Mouse (Mus musculus): ENCODE results near the gene Tmem163. TPM values are rescaled to one million over a fixed set of nuclear protein-coding genes. Genes with fewer than 3 reads are reported as not detected.

Gene Tmem163
- polyA plus RNA-seq, 1 experiment = 1.0 TPM

- Histone ChIP-seq H3K36me3 (ENCODE audit: control insufficient read depth, insufficient read depth, low read length) (peaks cover 30% of the 10 kb centered on the region), H3K4me3 (ENCODE audit: low read depth, low read length) (no peak overlapping the region), H3K27ac (ENCODE audit: insufficient read depth, low read depth, low read length) (no peak overlapping the region), H3K27me3 (ENCODE audit: control insufficient read depth, insufficient read depth, low read length) (no peaks in the 10 kb centered on the region), H3K4me1 (ENCODE audit: control insufficient read depth, insufficient read depth, insufficient read length, low read length) (peaks cover 3% of the 10 kb centered on the region; the same call in 1 of the 2 replicates)
- TF ChIP-seq CTCF (IDR thresholded peaks at IDR 0.05; ENCODE audit: extremely low read depth, insufficient read length, insufficient replicate concordance, low read depth, low read length) (no peak), POLR2A (IDR thresholded peaks at IDR 0.05; ENCODE audit: low read depth, low read length) (no peak)
- WGBS = 86% methylated on average over 7 of the region's 7 CpGs
Measured at GRCm38 (mm10) chr1:127459576-127459975, 219.8 kb downstream of the Tmem163 start.

- 15% methylated on average over 6 of the region's 6 CpGs for WGBS
- no peak overlapping the region for H3K4me3 ChIP-seq (ENCODE audit: low read depth, low read length)
Measured at GRCm38 (mm10) chr1:127459015-127459451, 220.3 kb downstream of the Tmem163 start.

GRCm38 (mm10) chr1:127453397-127453796 is 226.0 kb downstream of the Tmem163 start:
- Histone ChIP-seq H3K27me3 (ENCODE audit: control insufficient read depth, insufficient read depth, low read length) (no peaks in the 10 kb centered on the region), H3K36me3 (ENCODE audit: control insufficient read depth, insufficient read depth, low read length) (peaks cover 29% of the 10 kb centered on the region), H3K4me3 (ENCODE audit: low read depth, low read length) (no peak overlapping the region), H3K4me1 (ENCODE audit: control insufficient read depth, insufficient read depth, insufficient read length, low read length) (peaks cover 3% of the 10 kb centered on the region; the same call in 1 of the 2 replicates), H3K27ac (ENCODE audit: insufficient read depth, low read depth, low read length) (no peak overlapping the region)
- 91% methylated on average over 6 of the region's 6 CpGs for WGBS
- no peak for TF ChIP-seq CTCF (IDR thresholded peaks at IDR 0.05; ENCODE audit: extremely low read depth, insufficient read length, insufficient replicate concordance, low read depth, low read length)
- TF ChIP-seq POLR2A (IDR thresholded peaks at IDR 0.05; ENCODE audit: low read depth, low read length) = no peak

More at GRCm38 (mm10) chr1:127459015-127459451, 220.3 kb downstream of the Tmem163 start:
- H3K27me3 ChIP-seq (ENCODE audit: control insufficient read depth, insufficient read depth, low read length) = no peaks in the 10 kb centered on the region
- TF ChIP-seq POLR2A (IDR thresholded peaks at IDR 0.05; ENCODE audit: low read depth, low read length) = no peak
- peak; percentile 71; the same call in 1 of the 2 replicates for TF ChIP-seq CTCF (IDR thresholded peaks at IDR 0.05; ENCODE audit: extremely low read depth, insufficient read length, insufficient replicate concordance, low read depth, low read length)
- peaks cover 30% of the 10 kb centered on the region for H3K36me3 ChIP-seq (ENCODE audit: control insufficient read depth, insufficient read depth, low read length)
- peaks cover 3% of the 10 kb centered on the region; the same call in 1 of the 2 replicates for H3K4me1 ChIP-seq (ENCODE audit: control insufficient read depth, insufficient read depth, insufficient read length, low read length)
- H3K27ac ChIP-seq (ENCODE audit: insufficient read depth, low read depth, low read length) = no peak overlapping the region

- H3K36me3 ChIP-seq (ENCODE audit: control insufficient read depth, insufficient read depth, low read length) = peaks cover 35% of the 10 kb centered on the region
- no peak overlapping the region for H3K27ac ChIP-seq (ENCODE audit: insufficient read depth, low read depth, low read length)
- 66% methylated on average over 5 of the region's 5 CpGs for WGBS
- H3K27me3 ChIP-seq (ENCODE audit: control insufficient read depth, insufficient read depth, low read length) = no peaks in the 10 kb centered on the region
- H3K4me1 ChIP-seq (ENCODE audit: control insufficient read depth, insufficient read depth, insufficient read length, low read length) = no peaks in the 10 kb centered on the region
- no peak for TF ChIP-seq CTCF (IDR thresholded peaks at IDR 0.05; ENCODE audit: extremely low read depth, insufficient read length, insufficient replicate concordance, low read depth, low read length)
- TF ChIP-seq POLR2A (IDR thresholded peaks at IDR 0.05; ENCODE audit: low read depth, low read length) = no peak
- no peak overlapping the region for H3K4me3 ChIP-seq (ENCODE audit: low read depth, low read length)
Measured at GRCm38 (mm10) chr1:127444836-127445485, 234.4 kb downstream of the Tmem163 start.

- Histone ChIP-seq H3K4me1 (ENCODE audit: control insufficient read depth, insufficient read depth, insufficient read length, low read length) (no peaks in the 10 kb centered on the region), H3K4me3 (ENCODE audit: low read depth, low read length) (no peak overlapping the region), H3K27ac (ENCODE audit: insufficient read depth, low read depth, low read length) (no peak overlapping the region), H3K36me3 (ENCODE audit: control insufficient read depth, insufficient read depth, low read length) (peaks cover 23% of the 10 kb centered on the region), H3K27me3 (ENCODE audit: control insufficient read depth, insufficient read depth, low read length) (no peaks in the 10 kb centered on the region)
- 86% methylated on average over 14 of the region's 14 CpGs for WGBS
- no peak for TF ChIP-seq POLR2A (IDR thresholded peaks at IDR 0.05; ENCODE audit: low read depth, low read length)
- no peak for TF ChIP-seq CTCF (IDR thresholded peaks at IDR 0.05; ENCODE audit: extremely low read depth, insufficient read length, insufficient replicate concordance, low read depth, low read length)
Measured at GRCm38 (mm10) chr1:127442880-127443877, 236.2 kb downstream of the Tmem163 start.

GRCm38 (mm10) chr1:127441736-127442135 is 237.6 kb downstream of the Tmem163 start:
- Histone ChIP-seq H3K4me3 (ENCODE audit: low read depth, low read length) (no peak overlapping the region), H3K27me3 (ENCODE audit: control insufficient read depth, insufficient read depth, low read length) (no peaks in the 10 kb centered on the region), H3K27ac (ENCODE audit: insufficient read depth, low read depth, low read length) (no peak overlapping the region), H3K4me1 (ENCODE audit: control insufficient read depth, insufficient read depth, insufficient read length, low read length) (no peaks in the 10 kb centered on the region; the same call in 1 of the 2 replicates), H3K36me3 (ENCODE audit: control insufficient read depth, insufficient read depth, low read length) (peaks cover 13% of the 10 kb centered on the region)
- 67% methylated on average over 3 of the region's 3 CpGs for WGBS
- TF ChIP-seq POLR2A (IDR thresholded peaks at IDR 0.05; ENCODE audit: low read depth, low read length) = no peak
- TF ChIP-seq CTCF (IDR thresholded peaks at IDR 0.05; ENCODE audit: extremely low read depth, insufficient read length, insufficient replicate concordance, low read depth, low read length) = peak; percentile 18; the same call in 1 of the 2 replicates

All from small intestine, adult 2 months (tissue).